Mouse (Mus musculus) C2C12 (cell line): ENCODE results near the gene Taf8. TPM values are rescaled to one million over a fixed set of nuclear protein-coding genes. Genes with fewer than 3 reads are reported as not detected.
A peak's percentile ranks its signal among the peaks of the same experiment; 100 is the strongest.

Experiments
- H3K27me3 ChIP-seq: one replicate; pipeline ENCODE4 v1.6.1; 2011; ENCODE audit not compliant: control insufficient read depth, insufficient read depth, insufficient read length
- H3K36me3 ChIP-seq: one replicate; pipeline ENCODE4 v1.6.1; 2011; ENCODE audit not compliant: control insufficient read depth, insufficient read depth
- H3K4me3 ChIP-seq: one replicate; pipeline ENCODE4 v1.5.1; 2011; ENCODE audit warnings: mild to moderate bottlenecking, control low read depth; ENCODE audit not compliant: poor library complexity, insufficient read depth, severe bottlenecking
- H3K79me2 ChIP-seq: one replicate; pipeline ENCODE4 v1.6.1; 2011; ENCODE audit not compliant: control insufficient read depth, insufficient read depth
- H3K79me3 ChIP-seq: one replicate; pipeline ENCODE4 v1.6.1; 2011; ENCODE audit warnings: low read depth, control low read depth
- H3ac ChIP-seq: one replicate; pipeline ENCODE3; 2011; ENCODE audit warnings: low read depth; ENCODE audit not compliant: control insufficient read depth, insufficient read length
- CEBPB ChIP-seq: IDR thresholded peaks from one replicate; pipeline ENCODE4 v1.6.1; 2011; ENCODE audit warnings: low read depth, mild to moderate bottlenecking, control low read depth, moderate library complexity
- CTCF ChIP-seq: IDR thresholded peaks from one replicate; pipeline ENCODE4 v1.5.1; 2011; ENCODE audit not compliant: control insufficient read depth, insufficient read depth, insufficient read length
- FOSL1 ChIP-seq: IDR thresholded peaks from one replicate; pipeline ENCODE4 v1.8.0; 2011; ENCODE audit warnings: mild to moderate bottlenecking, low read length; ENCODE audit not compliant: poor library complexity, insufficient read depth, severe bottlenecking
- MAX ChIP-seq: IDR thresholded peaks from one replicate; pipeline ENCODE4 v1.6.1; 2011; ENCODE audit warnings: mild to moderate bottlenecking, control low read depth
- MYOD1 ChIP-seq: IDR thresholded peaks from one replicate; pipeline ENCODE4 v1.6.1; 2011; ENCODE audit warnings: low read depth; ENCODE audit not compliant: control insufficient read depth, insufficient read length
- MYOG ChIP-seq: IDR thresholded peaks from one replicate; pipeline ENCODE4 v1.6.1; 2011; ENCODE audit not compliant: control insufficient read depth, insufficient read length; ENCODE audit errors: extremely low read depth
- USF1 ChIP-seq: IDR thresholded peaks from one replicate; pipeline ENCODE4 v1.6.1; 2011; ENCODE audit warnings: low read depth, mild to moderate bottlenecking, control low read depth, moderate library complexity
- polyA plus RNA-seq: library from polyadenylated mRNA; unstranded; fragments of >200 nt; fragmentation: generic; extraction: Trizol; gene quantifications from one replicate; pipeline ENCODE4 v1.2.1, GENCODE M21; 2012; ENCODE audit warnings: missing spikeins

Gene Taf8
- polyA plus RNA-seq, 1 experiment: 12.2 TPM

DNA sequence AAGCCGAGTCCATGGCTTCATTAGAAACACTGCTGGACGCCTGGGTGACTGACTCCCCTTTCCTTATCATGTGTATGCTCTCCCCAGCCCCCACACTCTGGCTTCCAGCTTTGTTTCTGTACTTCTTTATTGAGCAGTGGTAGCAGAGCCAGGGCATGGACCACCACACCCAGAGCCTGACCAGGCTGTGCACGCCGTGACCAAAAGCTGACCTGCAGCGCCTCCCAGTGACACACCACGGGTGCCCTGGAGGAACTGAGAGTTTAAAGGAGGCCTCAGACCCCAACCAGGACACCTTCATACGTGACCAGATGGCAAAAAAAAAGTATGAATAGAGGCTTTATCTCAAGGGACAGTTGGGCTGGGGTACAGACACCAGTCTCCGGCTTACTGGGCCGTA lies 11.3 kb downstream of the Taf8 start:
- no peaks in the 10 kb centered on the region for H3K79me3 ChIP-seq
- no peak overlapping the region for H3ac ChIP-seq
- peaks cover 66% of the 10 kb centered on the region for H3K36me3 ChIP-seq
- H3K4me3 ChIP-seq: no peak overlapping the region
- no peaks in the 10 kb centered on the region for H3K27me3 ChIP-seq
- H3K79me2 ChIP-seq: no peaks in the 10 kb centered on the region
- TF ChIP-seq FOSL1 (no peak), MYOG (no peak), CEBPB (no peak), USF1 (no peak), MYOD1 (no peak), CTCF (no peak), MAX (no peak)

DNA sequence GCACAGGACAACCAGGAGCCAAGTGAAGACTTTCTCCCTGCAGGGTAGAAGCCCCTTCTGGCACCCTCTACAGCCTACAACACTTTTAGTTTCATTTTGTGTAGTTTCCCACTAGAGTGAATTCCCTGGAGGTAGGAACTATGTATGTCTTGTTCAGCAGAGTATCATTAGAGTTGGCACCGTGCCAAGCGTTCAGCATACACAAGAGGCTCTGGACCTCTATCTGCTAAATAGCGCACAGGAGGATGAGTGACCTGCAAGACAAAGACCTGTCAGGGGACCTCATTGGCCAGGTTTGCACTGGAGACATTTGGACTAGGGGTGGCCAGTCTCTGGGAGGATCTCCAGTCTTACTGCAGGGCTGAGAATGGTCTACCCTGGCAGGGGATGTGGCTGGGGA lies 16.3 kb downstream of the Taf8 start:
- H3K4me3 ChIP-seq: no peak overlapping the region
- H3K36me3 ChIP-seq: peaks cover 20% of the 10 kb centered on the region
- H3K79me2 ChIP-seq: no peaks in the 10 kb centered on the region
- TF ChIP-seq FOSL1 (no peak), CEBPB (no peak)
- H3K79me3 ChIP-seq: no peaks in the 10 kb centered on the region
- no peak overlapping the region for H3ac ChIP-seq
- H3K27me3 ChIP-seq: no peaks in the 10 kb centered on the region

DNA sequence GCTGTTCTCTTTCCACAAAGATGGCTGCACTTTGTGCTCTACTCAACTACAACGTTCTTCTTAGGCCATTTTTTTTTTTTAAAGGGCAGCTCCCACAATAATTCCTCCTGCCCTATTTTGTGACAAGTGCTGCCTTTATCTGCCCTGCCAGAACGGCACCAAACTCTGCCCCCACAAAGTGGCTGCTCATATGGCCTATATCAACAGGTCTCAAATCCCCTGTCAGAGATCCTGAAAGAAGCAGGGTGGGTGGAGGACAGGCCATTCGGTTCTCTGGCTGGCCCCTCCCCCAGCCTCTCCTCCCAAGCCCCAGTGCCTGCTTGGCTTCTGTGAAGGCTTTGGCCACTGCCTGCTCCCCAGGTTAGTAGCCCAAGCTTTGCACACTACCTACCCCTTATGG lies 17.1 kb downstream of the Taf8 start:
- H3K79me3 ChIP-seq: no peaks in the 10 kb centered on the region
- peaks cover 15% of the 10 kb centered on the region for H3K36me3 ChIP-seq
- TF ChIP-seq MYOG (no peak), CTCF (no peak), FOSL1 (no peak), CEBPB (no peak), USF1 (no peak), MYOD1 (no peak)
- no peaks in the 10 kb centered on the region for H3K79me2 ChIP-seq
- no peak overlapping the region for H3K4me3 ChIP-seq
- no peak overlapping the region for H3ac ChIP-seq
- H3K27me3 ChIP-seq: no peaks in the 10 kb centered on the region

DNA sequence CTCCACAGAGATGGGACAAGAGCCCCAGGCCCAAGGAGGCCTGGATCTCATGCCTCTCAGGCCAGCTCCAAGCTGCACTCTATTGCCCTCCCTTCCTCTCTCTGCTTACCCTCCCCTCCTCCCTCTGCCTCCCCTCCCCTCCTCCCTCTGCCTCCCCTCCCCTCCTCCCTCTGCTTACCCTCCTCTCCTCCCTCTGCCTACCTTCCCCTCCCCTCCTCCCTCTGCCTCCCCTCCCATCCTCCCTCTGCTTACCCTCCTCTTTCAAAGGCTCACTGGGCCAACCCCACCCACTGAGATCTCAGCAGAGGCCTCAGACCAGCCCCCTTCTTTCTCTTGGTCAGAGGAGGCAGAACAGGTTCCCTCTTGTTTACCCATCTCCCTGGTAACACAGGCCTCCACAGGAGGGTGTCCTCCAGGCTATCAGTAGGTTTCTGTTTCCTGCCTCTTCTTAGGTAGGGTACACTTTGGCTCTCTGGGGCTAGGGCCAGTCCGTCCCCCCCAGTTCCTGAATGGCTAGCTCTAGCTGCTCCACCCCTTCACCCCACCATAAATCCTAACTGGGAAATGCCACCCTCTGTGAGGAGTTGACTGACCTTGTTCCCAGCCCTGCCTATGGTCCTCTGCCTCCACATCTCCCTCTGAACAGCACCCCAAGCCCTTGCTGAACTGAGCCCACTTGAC lies 17.7 kb downstream of the Taf8 start:
- H3K36me3 ChIP-seq: peaks cover 10% of the 10 kb centered on the region

DNA sequence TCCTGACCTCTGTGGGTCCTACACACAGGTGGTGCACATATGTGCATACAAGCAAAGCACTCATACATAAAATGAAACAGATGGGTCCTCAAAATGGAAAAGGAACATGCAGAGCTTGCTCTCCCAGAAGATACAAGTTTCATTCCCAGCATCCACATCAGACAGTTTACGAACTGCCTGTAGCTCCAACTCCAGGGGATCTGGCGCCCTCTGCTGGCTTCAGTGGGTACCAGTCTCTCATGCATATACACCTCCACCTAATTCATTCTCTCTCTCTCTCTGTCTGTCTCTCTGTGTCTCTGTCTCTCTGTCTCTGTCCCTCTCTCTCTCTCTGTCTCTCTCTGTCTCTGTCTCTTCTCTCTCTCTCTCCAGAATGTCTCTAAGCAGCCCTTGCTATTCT lies 19.7 kb downstream of the Taf8 start:
- Histone ChIP-seq H3K36me3 (no peaks in the 10 kb centered on the region), H3K79me3 (no peaks in the 10 kb centered on the region), H3ac (no peak overlapping the region), H3K27me3 (no peaks in the 10 kb centered on the region), H3K4me3 (no peak overlapping the region), H3K79me2 (no peaks in the 10 kb centered on the region)
- TF ChIP-seq CTCF: peak; percentile 57
- no peak for TF ChIP-seq CEBPB

More for the DNA sequence above, 17.7 kb downstream of the Taf8 start:
- H3K4me3 ChIP-seq: no peak overlapping the region
- H3K27me3 ChIP-seq: no peaks in the 10 kb centered on the region
- TF ChIP-seq USF1 (no peak), CEBPB (no peak), MAX (no peak), MYOD1 (no peak), CTCF (no peak), MYOG (no peak), FOSL1 (no peak)
- H3K79me2 ChIP-seq: no peaks in the 10 kb centered on the region
- no peak overlapping the region for H3ac ChIP-seq
- no peaks in the 10 kb centered on the region for H3K79me3 ChIP-seq

DNA sequence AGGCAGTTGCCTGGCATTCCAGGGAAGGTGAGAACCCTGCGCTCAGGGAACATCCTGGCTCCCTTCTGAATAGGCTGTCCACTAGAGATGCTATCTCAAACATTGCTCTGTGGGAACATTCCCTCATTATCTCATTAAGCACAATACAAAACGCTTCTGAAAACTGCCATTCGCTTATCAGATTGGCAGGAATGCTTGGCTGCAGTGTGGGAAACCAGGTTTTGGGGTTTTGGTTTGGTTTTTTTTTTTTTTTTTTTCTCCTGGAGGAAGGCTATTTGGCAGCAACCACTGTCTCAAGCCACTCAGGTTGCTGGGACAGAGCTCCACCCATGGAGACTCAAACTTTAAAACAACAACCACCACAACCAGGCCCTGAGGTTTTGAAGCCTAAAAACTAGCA lies 22.2 kb downstream of the Taf8 start:
- H3K4me3 ChIP-seq: no peak overlapping the region
- no peak overlapping the region for H3ac ChIP-seq
- H3K79me3 ChIP-seq: no peaks in the 10 kb centered on the region
- TF ChIP-seq CTCF (no peak), MYOG (no peak), MYOD1 (no peak), FOSL1 (no peak), USF1 (no peak), MAX (no peak)
- H3K79me2 ChIP-seq: no peaks in the 10 kb centered on the region
- no peaks in the 10 kb centered on the region for H3K36me3 ChIP-seq
- no peaks in the 10 kb centered on the region for H3K27me3 ChIP-seq
